24 mouse cellular contexts compared by ENCODE assay signal in genomic region chr16:30296601-30297275, GRCm38 (mm10). TPM values are rescaled to one million over a fixed set of nuclear protein-coding genes. Genes with fewer than 3 reads are reported as not detected.
"Had no signal": no experiment of that assay in that cellular context is flagged by ENCODE, and none has a peak within 500 bp of the region (broad histone marks: within the 10 kb centered on the region; RNA-seq: fewer than 3 reads in every experiment).

No protein-coding gene starts in this region.

- H3K27me3 ChIP-seq: neural tube, embryonic 12.5 days; neural tube, embryonic 15.5 days; stomach, embryonic 15.5 days had no signal

- H3K9me3 ChIP-seq: neural tube, embryonic 12.5 days; neural tube, embryonic 13.5 days; neural tube, embryonic 15.5 days; stomach, embryonic 15.5 days had no signal

- H3K4me3 ChIP-seq: neural tube, embryonic 12.5 days; neural tube, embryonic 13.5 days; neural tube, embryonic 15.5 days; stomach, embryonic 15.5 days had no signal

- H3K4me1 ChIP-seq: neural tube, embryonic 12.5 days; neural tube, embryonic 13.5 days; neural tube, embryonic 15.5 days; stomach, embryonic 15.5 days had no signal

- H3K36me3 ChIP-seq: neural tube, embryonic 12.5 days; neural tube, embryonic 13.5 days; neural tube, embryonic 15.5 days; stomach, embryonic 15.5 days had no signal

- H3K27ac ChIP-seq: neural tube, embryonic 12.5 days; neural tube, embryonic 13.5 days; neural tube, embryonic 15.5 days; stomach, embryonic 15.5 days; stomach, postnatal 0 days had no signal

- DNase-seq: retina, postnatal 1 day; right cerebral cortex, adult 18-20 months; right cerebral cortex, postnatal 14 days; right cerebral cortex, postnatal 25 days; right cerebral cortex, postnatal 4 days; spleen, adult 18-20 months; thymus, adult 18-20 months; thymus, adult 2 months; thymus, postnatal 14 days; thymus, postnatal 25 days; thymus, postnatal 36 days; thymus, postnatal 4 days had no signal

RNA-seq across cellular contexts. Expression of gene Lrrc15, which starts 13.7 kb away (rescaled TPM):
- total RNA-seq: neutrophil, adult 5-6 weeks had no signal
- polyA plus RNA-seq: small intestine, adult 2 months; spleen, adult 2 months had no signal

RNA-seq across cellular contexts. Expression of gene Cpn2, which starts 29.4 kb away (rescaled TPM):
- polyA plus RNA-seq: neural tube, embryonic 12.5 days; neural tube, embryonic 13.5 days; neural tube, embryonic 14.5 days; neural tube, embryonic 15.5 days; spleen, adult 2 months; stomach, embryonic 14.5 days; stomach, postnatal 0 days; thymus, postnatal 0 days; urinary bladder, adult 2 months had no signal
